Mouse (Mus musculus) embryo, embryonic 11 days (tissue): ENCODE measurements around the gene Bckdha.
A peak's percentile ranks its signal among the peaks of the same experiment; 100 is the strongest.

Experiments
- DNase-seq: peaks from one replicate; pipeline ENCODE4 v3.0.0-alpha.2; 2015

The Bckdha gene

DNA sequence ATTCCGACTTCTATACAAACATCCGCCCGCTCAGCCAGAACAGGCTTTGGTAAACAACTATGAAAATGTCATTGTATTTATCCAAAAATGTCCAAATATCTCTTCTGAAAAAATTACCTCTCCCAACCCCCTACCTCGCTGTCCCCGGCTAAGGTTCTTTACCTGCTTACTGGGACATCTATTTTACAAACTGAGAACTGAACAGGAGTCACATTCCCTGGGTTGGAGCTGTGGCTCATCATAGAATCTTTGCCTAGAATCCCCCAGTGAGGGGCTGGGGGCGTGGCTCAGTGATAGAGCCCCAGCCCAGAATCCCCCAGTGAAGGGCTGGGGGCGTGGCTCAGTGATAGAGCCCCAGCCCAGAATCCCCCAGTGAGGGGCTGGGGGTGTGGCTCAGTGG lies 47.3 kb downstream of the Bckdha start:
- DNase-seq, result no peak

DNA sequence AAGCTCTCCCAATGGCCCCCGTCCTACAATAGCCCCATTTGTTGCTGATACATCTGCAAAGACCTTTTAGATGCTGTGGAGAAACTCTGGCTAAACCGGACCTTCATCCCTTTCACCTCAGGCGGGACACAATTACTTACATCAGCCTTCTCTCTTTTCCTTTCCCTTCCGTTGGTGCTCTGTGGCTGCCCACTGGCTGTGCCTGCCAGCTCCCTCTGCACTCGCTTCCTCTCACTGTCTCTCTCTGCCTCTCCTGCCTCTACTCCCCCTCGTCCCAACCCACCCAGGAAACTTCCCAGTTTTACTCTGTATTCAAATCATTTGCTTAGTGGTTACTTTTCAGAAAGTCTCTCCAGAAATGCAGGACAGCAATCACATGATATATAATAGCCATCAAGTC lies 48.7 kb downstream of the Bckdha start:
- DNase-seq, result no peak

- no peak for DNase-seq
These were observed 51.6 kb downstream of the Bckdha start for GRCm38 (mm10) chr7:25607196-25607595.

GRCm38 (mm10) chr7:25606625-25607063 lies 52.1 kb downstream of the Bckdha start:
- no peak for DNase-seq

- DNase-seq, result no peak
These were observed 57.4 kb downstream of the Bckdha start for GRCm38 (mm10) chr7:25601346-25601745.

DNA sequence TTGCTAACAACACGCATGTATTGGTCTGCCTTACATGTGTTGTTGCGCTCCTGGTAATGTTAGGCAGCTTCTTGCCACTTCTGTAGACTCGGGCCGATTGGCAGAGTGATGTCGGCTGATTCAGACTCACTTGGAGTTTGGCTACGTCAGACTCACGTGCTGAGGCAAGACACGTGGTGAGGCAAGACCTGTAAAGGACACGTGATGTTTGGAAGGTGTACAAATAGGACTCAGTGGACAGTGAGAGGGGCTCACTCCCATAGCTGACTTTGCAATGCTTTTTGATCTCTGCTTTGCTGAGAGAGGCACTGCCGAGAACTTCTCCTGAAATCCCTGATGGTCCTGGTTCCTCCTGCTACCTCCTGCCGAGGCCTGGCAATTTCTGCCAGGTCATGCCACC lies 58.1 kb downstream of the Bckdha start:
- no peak for DNase-seq

DNA sequence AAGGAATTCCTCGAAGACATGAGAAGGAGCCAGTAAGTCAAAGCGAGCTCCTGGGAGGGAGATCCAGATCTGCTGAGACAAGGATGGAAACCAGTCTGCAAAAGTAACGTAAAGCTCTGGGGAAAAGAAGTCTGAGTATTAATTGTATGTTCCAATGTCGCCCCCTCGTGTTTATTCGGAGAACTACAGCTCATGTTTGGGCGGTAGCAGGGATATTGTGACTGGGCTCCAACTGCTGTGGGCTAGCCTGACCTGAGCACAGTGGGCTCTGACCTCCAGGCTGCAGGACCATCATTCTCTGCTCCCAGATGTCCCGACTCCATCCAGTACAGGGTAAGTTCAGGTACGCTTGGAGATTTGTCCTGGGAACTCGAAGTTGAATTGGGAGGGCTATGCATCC lies 59.1 kb downstream of the Bckdha start:
- DNase-seq, result peak; percentile 81

GRCm38 (mm10) chr7:25593859-25594258 lies 64.9 kb downstream of the Bckdha start:
- DNase-seq, result no peak

- no peak for DNase-seq
These were observed 67.6 kb downstream of the Bckdha start for GRCm38 (mm10) chr7:25591226-25591625.

GRCm38 (mm10) chr7:25585351-25586204 lies 73.2 kb downstream of the Bckdha start:
- no peak for DNase-seq

GRCm38 (mm10) chr7:25584651-25585050 lies 74.1 kb downstream of the Bckdha start:
- DNase-seq, result no peak

DNA sequence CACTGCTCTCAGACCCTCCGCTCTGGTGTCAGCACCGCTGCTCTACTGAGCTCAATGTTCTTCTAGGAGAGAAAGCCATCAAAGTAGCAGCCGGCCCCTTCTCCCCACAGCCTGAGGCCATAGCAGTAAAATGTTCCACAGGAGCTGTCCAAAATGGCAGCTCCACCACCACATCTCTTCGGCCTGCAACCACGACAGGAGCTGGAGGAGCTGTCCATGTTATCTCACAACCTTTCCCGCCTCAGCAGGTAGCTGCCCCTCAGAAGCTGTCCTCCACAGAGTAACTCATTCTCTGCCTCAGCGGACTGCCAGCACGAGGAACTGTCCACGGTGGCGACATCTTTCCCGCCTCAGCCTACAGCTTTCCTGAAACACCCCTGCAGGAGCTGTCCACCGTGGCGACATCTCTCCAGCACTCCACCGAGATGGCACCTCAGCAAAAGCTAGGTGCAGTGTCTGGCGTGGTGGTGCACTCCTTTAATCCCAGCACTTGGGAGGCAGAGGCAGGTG lies 76.4 kb downstream of the Bckdha start:
- DNase-seq, result no peak
